Mouse (Mus musculus) layer of hippocampus, adult 8-10 months (tissue): Measurements from ENCODE around the gene Gm9913. TPM values are rescaled to one million over a fixed set of nuclear protein-coding genes. Genes with fewer than 3 reads are reported as not detected.

Experiments
- DNase-seq, 2 experiments: peaks; one replicate each; pipeline ENCODE4 v3.0.0; 2022; ENCODE audit warnings: low spot score in 2 of 2
- total RNA-seq, 4 experiments: library from RNA; stranded (reverse); gene quantifications; 2 replicates each; pipeline ENCODE4 v1.2.4; 2022

The Gm9913 gene
- total RNA-seq, 4 experiments from 2014 or later = 0.19 to 0.37 (median 0.32) TPM

DNA sequence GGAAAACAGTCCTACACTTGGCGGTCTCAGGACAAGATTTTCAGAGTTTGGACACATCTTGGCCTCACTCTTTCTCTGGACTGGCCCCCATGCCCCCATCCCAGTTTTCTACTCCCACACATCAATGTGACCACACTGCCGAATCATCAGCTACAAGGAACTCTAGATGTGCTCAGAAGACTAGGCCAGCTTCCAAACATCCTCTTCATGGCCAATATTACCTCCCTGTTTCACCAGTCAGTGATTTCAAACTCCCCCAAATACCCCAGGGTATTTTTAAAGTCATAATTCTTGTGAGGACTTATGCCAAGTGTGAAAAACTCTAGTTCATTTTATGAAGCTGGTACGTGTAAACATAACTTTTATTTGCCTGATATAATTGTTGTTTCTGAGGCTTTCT, 40.1 kb downstream of the Gm9913 start:
- DNase-seq = no peak

DNA sequence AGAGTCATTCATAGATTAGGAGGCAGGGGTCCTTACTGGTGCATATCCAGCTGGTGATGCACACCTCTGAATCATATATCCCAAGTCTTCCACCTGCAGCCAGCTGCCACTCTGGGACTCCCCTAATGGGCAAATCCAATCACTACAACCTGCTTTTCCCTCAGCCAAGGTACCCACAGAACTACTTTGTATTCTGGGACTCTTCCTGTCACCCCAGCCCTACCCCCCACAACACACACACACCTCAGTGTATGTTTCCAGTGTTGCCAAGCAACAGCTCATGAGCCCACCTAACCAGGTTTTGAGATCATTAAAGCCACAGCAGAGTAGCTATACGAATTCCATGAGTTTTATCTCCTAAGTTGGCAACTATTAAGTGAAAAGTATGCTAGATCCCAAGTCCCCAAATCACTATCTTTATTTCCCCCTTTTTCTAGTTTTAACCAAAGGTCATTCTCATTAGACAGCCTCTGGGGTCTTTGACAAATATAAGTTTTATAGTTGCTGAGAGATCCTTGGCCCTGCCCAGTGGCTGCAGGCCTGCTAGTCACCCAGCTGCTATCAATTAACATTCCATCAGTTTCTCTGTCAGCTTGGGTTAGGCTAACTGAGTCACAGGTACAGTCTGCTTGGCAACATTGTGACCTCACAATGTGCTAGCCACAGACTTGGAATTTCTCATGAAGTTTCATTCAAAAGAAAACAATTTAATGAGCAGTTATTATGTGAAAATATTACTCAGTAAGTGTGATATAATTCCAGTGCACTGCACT, 44.1 kb downstream of the Gm9913 start:
- no peak for DNase-seq

DNA sequence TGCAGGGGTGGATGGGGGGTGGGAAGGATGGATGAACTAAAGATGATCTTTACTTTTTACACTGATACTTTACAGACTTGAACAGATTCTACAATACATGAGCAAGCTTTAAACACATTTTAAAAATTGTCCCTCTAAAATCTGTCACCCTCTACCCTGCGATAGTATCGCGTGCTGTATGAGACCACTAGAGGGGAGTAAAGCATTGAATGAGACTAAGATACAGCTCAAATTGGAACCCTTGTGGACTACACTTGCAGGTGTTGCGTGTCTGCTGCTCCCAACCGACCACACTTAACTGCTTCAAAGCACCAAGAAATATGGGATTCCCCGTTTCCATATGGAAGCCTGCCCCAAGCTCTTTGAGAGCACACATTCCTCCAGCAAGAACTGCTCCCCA, 50.9 kb downstream of the Gm9913 start:
- DNase-seq = no peak

Other genes starting within 250 kb of the Gm9913 start
- 10 to 100 TPM in 2 of 4 experiments, 1 to 10 TPM in 2; 9.0 to 10.6 (median 9.7) TPM for gene Fbn1, start 2.9 kb downstream of the Gm9913 start, total RNA-seq
- gene Cep152, start 120.0 kb downstream of the Gm9913 start, total RNA-seq = 1 to 10 TPM; 3.4 to 4.2 (median 3.9) TPM
- 100 to 1,000 TPM; 230 to 253 (median 230) TPM for gene Eid1, start 168.0 kb downstream of the Gm9913 start, total RNA-seq
- gene Shc4, start 219.1 kb downstream of the Gm9913 start, total RNA-seq = 1 to 10 TPM; 4.9 to 6.3 (median 5.3) TPM